Mouse (Mus musculus): ENCODE data around the gene Gm28919. TPM values are rescaled to one million over a fixed set of nuclear protein-coding genes. Genes with fewer than 3 reads are reported as not detected.
"Not testable (repeated sequence)": the region's sequence is repeated elsewhere in the genome, so short reads cannot be mapped to it uniquely, and the experiment has no call there.

The Gm28919 gene
- not detected in 2 replicates for polyA plus RNA-seq (2016; fragmentation: Nextera tagmentation; extraction: Ambion mirVana)

- H3K36me3 ChIP-seq; H3K9me3 ChIP-seq; H3K9ac ChIP-seq; H3K27me3 ChIP-seq (replicated peaks); H3K4me3 ChIP-seq; H3K4me2 ChIP-seq (replicated peaks); H3K27ac ChIP-seq; ATAC-seq (ENCODE audit: low FRiP score, low read depth); H3K4me1 ChIP-seq: not testable (repeated sequence)
- 72% methylated on average over 4 of the region's 7 CpGs for WGBS
Observed at GRCm38 (mm10) chrY:6583246-6583645, at the start of gene Gm28919. Gene Gm28919 (plus strand): TSS chrY:6583546.

Other genes with a start within 250 kb of the Gm28919 start
- not detected in 2 replicates for gene Gm21719, start 99.3 kb downstream of the Gm28919 start, polyA plus RNA-seq (2016; fragmentation: Nextera tagmentation; extraction: Ambion mirVana)